Mouse (Mus musculus) heart, adult 9 months (tissue): ENCODE data around the gene Gm28557.
"Not testable (repeated sequence)": the region's sequence is repeated elsewhere in the genome, so short reads cannot be mapped to it uniquely, and the experiment has no call there.

ENCODE experiments used
- DNase-seq, 2 experiments: peaks; one replicate each; pipeline ENCODE4 v3.0.0; 2022; ENCODE audit warnings: low spot score in 2 of 2

The Gm28557 gene

GRCm38 (mm10) chr13:67108194-67108820 is at the start of gene Gm28557:
Gene Gm28557, minus strand, starts transcription at chr13:67108604.
- DNase-seq, result peak; percentile 95 to 97

GRCm38 (mm10) chr13:67128038-67128721 is 19.8 kb upstream of the Gm28557 start:
- DNase-seq, result peak; percentile 70 to 85

GRCm38 (mm10) chr13:67127507-67127906 is 19.1 kb upstream of the Gm28557 start:
- DNase-seq, result not testable (repeated sequence)

- DNase-seq, result no peak
Observed at GRCm38 (mm10) chr13:67124460-67124859, 16.1 kb upstream of the Gm28557 start.

GRCm38 (mm10) chr13:67121360-67121759 is 13.0 kb upstream of the Gm28557 start, which contains the start of gene Zfp759:
Gene Zfp759, plus strand, starts transcription at chr13:67121660.
- not testable (repeated sequence) for DNase-seq

GRCm38 (mm10) chr13:67116163-67116562 is 7.8 kb upstream of the Gm28557 start, which contains the start of gene Rslcan18:
Gene Rslcan18, minus strand, starts transcription at chr13:67116263.
- DNase-seq, result not testable (repeated sequence)

- no peak for DNase-seq
Observed at GRCm38 (mm10) chr13:67113287-67113686, 4.9 kb upstream of the Gm28557 start.

GRCm38 (mm10) chr13:67112096-67112495 is 3.7 kb upstream of the Gm28557 start:
- DNase-seq, result peak in 1 of 2 experiments; percentile 12

GRCm38 (mm10) chr13:67108821-67109206 is 410 bp upstream of the Gm28557 start:
- DNase-seq, result no peak

- no peak for DNase-seq
Observed at GRCm38 (mm10) chr13:67107681-67108080, 723 bp downstream of the Gm28557 start.

GRCm38 (mm10) chr13:67097876-67098275 is 10.5 kb downstream of the Gm28557 start, which contains the start of gene Zfp708:
Gene Zfp708, minus strand, starts transcription at chr13:67097976.
- no peak for DNase-seq

GRCm38 (mm10) chr13:67090154-67090553 is 18.2 kb downstream of the Gm28557 start:
- DNase-seq, result no peak

GRCm38 (mm10) chr13:67081946-67082345 is 26.5 kb downstream of the Gm28557 start:
- DNase-seq, result peak in 1 of 2 experiments; percentile 9

- DNase-seq, result peak; percentile 82 to 87
Observed at GRCm38 (mm10) chr13:67081142-67081713, 27.2 kb downstream of the Gm28557 start.

GRCm38 (mm10) chr13:67077244-67077643 is 31.2 kb downstream of the Gm28557 start:
- DNase-seq, result no peak

- DNase-seq, result no peak
Observed at GRCm38 (mm10) chr13:67072786-67073185, 35.6 kb downstream of the Gm28557 start.

GRCm38 (mm10) chr13:67065386-67065785 is 43.0 kb downstream of the Gm28557 start:
- no peak for DNase-seq

- no peak for DNase-seq
Observed at GRCm38 (mm10) chr13:67062427-67062826, 46.0 kb downstream of the Gm28557 start.

- DNase-seq, result peak; percentile 92 to 95
Observed at GRCm38 (mm10) chr13:67060786-67061358, 47.5 kb downstream of the Gm28557 start, which contains the start of gene Zfp712. Gene Zfp712, minus strand, starts transcription at chr13:67061170.

- DNase-seq, result no peak
Observed at GRCm38 (mm10) chr13:67060161-67060785, 48.1 kb downstream of the Gm28557 start.
